Mouse (Mus musculus): Measurements from ENCODE around the gene Mtmr6. TPM values are rescaled to one million over a fixed set of nuclear protein-coding genes. Genes with fewer than 3 reads are reported as not detected.

Gene Mtmr6
- polyA plus RNA-seq, 1 experiment = 92.1 TPM

- peak within 1 kb of the TSS; percentile 91 for H3K27ac ChIP-seq (ENCODE audit: control insufficient read depth, insufficient read depth, low read depth, low read length)
- H3K4me3 ChIP-seq (ENCODE audit: control insufficient read depth, low read depth, low read length) = peak within 1 kb of the TSS; percentile 97
- peak; percentile 2; the same call in 1 of the 2 replicates for TF ChIP-seq CTCF (IDR thresholded peaks at IDR 0.05; ENCODE audit: control insufficient read depth, insufficient read depth, insufficient replicate concordance, low read depth, low read length)
- TF ChIP-seq POLR2A (IDR thresholded peaks at IDR 0.05; ENCODE audit: control insufficient read depth, low read depth, low read length) = peak; percentile 95
- peaks cover 5% of the 10 kb centered on the region for H3K4me1 ChIP-seq (ENCODE audit: control insufficient read depth, insufficient read depth, low read length)
- H3K36me3 ChIP-seq (ENCODE audit: control insufficient read depth, insufficient read depth, low read length) = no peaks in the 10 kb centered on the region
- no peaks in the 10 kb centered on the region for H3K27me3 ChIP-seq (ENCODE audit: control insufficient read depth, insufficient read depth, low read length)
Observed at GRCm38 (mm10) chr14:60251281-60252003, 13.6 kb upstream of the Mtmr6 start, which contains the start of the genes Nupl1 and Gm49336. TSS of gene Nupl1 (minus strand) at chr14:60251431. TSS of gene Gm49336 (minus strand) at chr14:60251507.

DNA sequence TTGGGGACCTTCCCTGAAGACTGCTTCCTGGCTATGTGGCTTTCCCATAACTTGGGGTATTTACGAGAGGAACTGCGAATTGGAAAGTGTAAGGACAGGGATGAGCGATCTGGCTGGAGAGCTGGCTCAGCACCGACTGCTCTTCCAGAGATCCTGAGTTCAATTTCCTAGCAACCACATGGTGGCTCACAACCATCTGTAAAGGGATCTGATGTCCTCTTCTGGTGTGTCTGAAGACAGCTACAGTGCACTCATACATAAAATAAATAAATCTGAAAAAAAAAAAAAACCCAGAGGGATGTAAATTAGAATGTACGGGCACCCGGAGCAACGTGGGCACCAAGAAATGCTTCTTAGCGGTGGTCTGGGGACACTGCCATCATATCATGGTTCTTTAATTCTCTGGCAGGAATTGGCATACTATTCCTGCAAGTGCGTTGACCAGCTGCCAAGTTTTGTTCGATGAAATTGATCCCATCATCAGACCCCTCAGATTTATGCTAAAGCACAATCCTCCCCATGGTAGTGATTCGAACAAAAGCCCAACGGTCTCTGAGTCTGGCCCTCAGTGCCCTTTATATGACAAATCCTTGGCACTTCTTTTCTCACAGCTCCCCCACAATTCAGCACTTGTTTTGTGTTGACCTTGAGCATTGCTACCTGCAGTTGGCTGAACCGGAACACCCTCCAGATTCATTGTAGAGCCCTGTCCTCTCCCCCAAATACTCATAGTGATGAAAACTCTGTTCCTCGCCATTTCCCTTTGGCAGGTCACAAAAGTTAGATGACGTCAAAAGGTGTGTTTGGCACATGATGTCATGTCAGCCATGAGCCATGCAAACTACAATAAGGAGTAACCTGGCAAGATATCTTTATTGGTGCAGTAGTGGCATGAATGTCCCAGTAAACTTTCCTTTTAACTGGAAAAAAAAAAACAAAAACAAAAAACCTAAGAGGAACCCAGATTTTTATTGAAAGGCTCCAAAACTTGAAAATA, 12.7 kb upstream of the Mtmr6 start:
- no peaks in the 10 kb centered on the region for H3K36me3 ChIP-seq (ENCODE audit: control insufficient read depth, insufficient read depth, low read length)
- no peaks in the 10 kb centered on the region for H3K27me3 ChIP-seq (ENCODE audit: control insufficient read depth, insufficient read depth, low read length)
- peak overlapping the region; percentile 97 for H3K4me3 ChIP-seq (ENCODE audit: control insufficient read depth, low read depth, low read length)
- H3K27ac ChIP-seq (ENCODE audit: control insufficient read depth, insufficient read depth, low read depth, low read length) = peak overlapping the region; percentile 89
- TF ChIP-seq POLR2A (IDR thresholded peaks at IDR 0.05; ENCODE audit: control insufficient read depth, low read depth, low read length) (no peak), CTCF (IDR thresholded peaks at IDR 0.05; ENCODE audit: control insufficient read depth, insufficient read depth, insufficient replicate concordance, low read depth, low read length) (no peak)
- peaks cover 5% of the 10 kb centered on the region for H3K4me1 ChIP-seq (ENCODE audit: control insufficient read depth, insufficient read depth, low read length)

DNA sequence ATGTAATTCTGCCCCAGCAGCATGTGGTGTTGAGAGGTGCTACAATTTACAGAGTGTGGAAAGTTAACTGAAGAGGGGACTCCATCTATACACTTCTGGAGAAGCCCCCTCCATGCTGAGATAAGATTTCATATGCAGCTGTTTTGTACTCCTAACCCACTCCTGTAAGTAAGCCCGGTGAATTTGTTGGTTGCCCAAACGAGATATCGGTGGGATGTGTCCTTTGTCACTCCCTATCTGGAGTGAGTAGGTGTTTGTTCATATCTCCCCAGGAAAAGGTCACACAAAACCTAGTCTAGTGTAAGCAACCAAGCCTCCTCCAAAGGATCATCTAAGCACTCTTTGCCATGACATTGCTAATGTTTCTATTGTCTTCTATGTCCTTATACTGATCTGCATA, 11.6 kb upstream of the Mtmr6 start:
- no peaks in the 10 kb centered on the region for H3K27me3 ChIP-seq (ENCODE audit: control insufficient read depth, insufficient read depth, low read length)
- peaks cover 5% of the 10 kb centered on the region for H3K4me1 ChIP-seq (ENCODE audit: control insufficient read depth, insufficient read depth, low read length)
- H3K4me3 ChIP-seq (ENCODE audit: control insufficient read depth, low read depth, low read length) = no peak overlapping the region
- no peak overlapping the region for H3K27ac ChIP-seq (ENCODE audit: control insufficient read depth, insufficient read depth, low read depth, low read length)
- no peak for TF ChIP-seq POLR2A (IDR thresholded peaks at IDR 0.05; ENCODE audit: control insufficient read depth, low read depth, low read length)
- no peak for TF ChIP-seq CTCF (IDR thresholded peaks at IDR 0.05; ENCODE audit: control insufficient read depth, insufficient read depth, insufficient replicate concordance, low read depth, low read length)
- H3K36me3 ChIP-seq (ENCODE audit: control insufficient read depth, insufficient read depth, low read length) = no peaks in the 10 kb centered on the region

GRCm38 (mm10) chr14:60254774-60255173, 10.3 kb upstream of the Mtmr6 start:
- H3K36me3 ChIP-seq (ENCODE audit: control insufficient read depth, insufficient read depth, low read length) = no peaks in the 10 kb centered on the region
- H3K4me3 ChIP-seq (ENCODE audit: control insufficient read depth, low read depth, low read length) = no peak overlapping the region
- no peak overlapping the region for H3K27ac ChIP-seq (ENCODE audit: control insufficient read depth, insufficient read depth, low read depth, low read length)
- no peaks in the 10 kb centered on the region for H3K27me3 ChIP-seq (ENCODE audit: control insufficient read depth, insufficient read depth, low read length)
- no peak for TF ChIP-seq CTCF (IDR thresholded peaks at IDR 0.05; ENCODE audit: control insufficient read depth, insufficient read depth, insufficient replicate concordance, low read depth, low read length)
- no peak for TF ChIP-seq POLR2A (IDR thresholded peaks at IDR 0.05; ENCODE audit: control insufficient read depth, low read depth, low read length)
- H3K4me1 ChIP-seq (ENCODE audit: control insufficient read depth, insufficient read depth, low read length) = peaks cover 5% of the 10 kb centered on the region

GRCm38 (mm10) chr14:60256356-60256755, 8.7 kb upstream of the Mtmr6 start:
- Histone ChIP-seq H3K27ac (ENCODE audit: control insufficient read depth, insufficient read depth, low read depth, low read length) (no peak overlapping the region), H3K27me3 (ENCODE audit: control insufficient read depth, insufficient read depth, low read length) (no peaks in the 10 kb centered on the region), H3K4me1 (ENCODE audit: control insufficient read depth, insufficient read depth, low read length) (peaks cover 5% of the 10 kb centered on the region), H3K4me3 (ENCODE audit: control insufficient read depth, low read depth, low read length) (no peak overlapping the region), H3K36me3 (ENCODE audit: control insufficient read depth, insufficient read depth, low read length) (no peaks in the 10 kb centered on the region)
- TF ChIP-seq POLR2A (IDR thresholded peaks at IDR 0.05; ENCODE audit: control insufficient read depth, low read depth, low read length) (no peak), CTCF (IDR thresholded peaks at IDR 0.05; ENCODE audit: control insufficient read depth, insufficient read depth, insufficient replicate concordance, low read depth, low read length) (no peak)

- Histone ChIP-seq H3K27me3 (ENCODE audit: control insufficient read depth, insufficient read depth, low read length) (no peaks in the 10 kb centered on the region), H3K4me1 (ENCODE audit: control insufficient read depth, insufficient read depth, low read length) (peaks cover 5% of the 10 kb centered on the region), H3K36me3 (ENCODE audit: control insufficient read depth, insufficient read depth, low read length) (no peaks in the 10 kb centered on the region), H3K4me3 (ENCODE audit: control insufficient read depth, low read depth, low read length) (no peak overlapping the region), H3K27ac (ENCODE audit: control insufficient read depth, insufficient read depth, low read depth, low read length) (no peak overlapping the region)
- no peak for TF ChIP-seq POLR2A (IDR thresholded peaks at IDR 0.05; ENCODE audit: control insufficient read depth, low read depth, low read length)
- TF ChIP-seq CTCF (IDR thresholded peaks at IDR 0.05; ENCODE audit: control insufficient read depth, insufficient read depth, insufficient replicate concordance, low read depth, low read length) = no peak
Observed at GRCm38 (mm10) chr14:60257101-60257500, 7.9 kb upstream of the Mtmr6 start.

GRCm38 (mm10) chr14:60257851-60258250, 7.2 kb upstream of the Mtmr6 start:
- TF ChIP-seq CTCF (IDR thresholded peaks at IDR 0.05; ENCODE audit: control insufficient read depth, insufficient read depth, insufficient replicate concordance, low read depth, low read length) (no peak), POLR2A (IDR thresholded peaks at IDR 0.05; ENCODE audit: control insufficient read depth, low read depth, low read length) (no peak)
- H3K4me3 ChIP-seq (ENCODE audit: control insufficient read depth, low read depth, low read length) = no peak overlapping the region
- no peaks in the 10 kb centered on the region for H3K27me3 ChIP-seq (ENCODE audit: control insufficient read depth, insufficient read depth, low read length)
- no peaks in the 10 kb centered on the region for H3K36me3 ChIP-seq (ENCODE audit: control insufficient read depth, insufficient read depth, low read length)
- no peaks in the 10 kb centered on the region; the same call in 1 of the 2 replicates for H3K4me1 ChIP-seq (ENCODE audit: control insufficient read depth, insufficient read depth, low read length)
- no peak overlapping the region for H3K27ac ChIP-seq (ENCODE audit: control insufficient read depth, insufficient read depth, low read depth, low read length)
